Mouse (Mus musculus): ENCODE measurements around the gene Sec61b.

Gene Sec61b

DNA sequence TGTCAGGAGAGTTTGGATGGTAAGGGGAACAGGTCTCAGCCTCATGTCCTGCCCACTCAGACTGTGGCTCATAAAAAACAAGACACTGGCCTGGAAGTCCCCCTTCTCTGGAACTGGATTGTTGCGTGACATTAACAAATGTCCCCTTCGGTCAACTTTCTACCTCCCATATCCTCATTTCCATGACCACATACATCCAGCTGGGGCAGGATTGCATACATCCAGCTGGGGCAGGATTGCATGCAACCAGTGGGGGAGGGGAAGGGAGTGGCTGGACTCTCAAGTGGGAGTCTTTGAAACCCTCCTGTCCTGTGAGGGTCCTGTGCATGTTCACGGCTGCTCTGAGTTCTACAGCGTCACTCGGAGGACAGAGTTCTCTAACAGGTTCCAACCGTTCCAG is 16.8 kb downstream of the Sec61b start:
- no peak for DNase-seq (ENCODE audit: low spot score)

- DNase-seq (ENCODE audit: low spot score): no peak
These were observed 18.0 kb downstream of the Sec61b start for GRCm38 (mm10) chr4:47492311-47493086.

GRCm38 (mm10) chr4:47493456-47493855 is 19.0 kb downstream of the Sec61b start:
- DNase-seq (ENCODE audit: low spot score): no peak

GRCm38 (mm10) chr4:47494137-47494536 is 19.7 kb downstream of the Sec61b start:
- DNase-seq (ENCODE audit: low spot score): no peak

DNA sequence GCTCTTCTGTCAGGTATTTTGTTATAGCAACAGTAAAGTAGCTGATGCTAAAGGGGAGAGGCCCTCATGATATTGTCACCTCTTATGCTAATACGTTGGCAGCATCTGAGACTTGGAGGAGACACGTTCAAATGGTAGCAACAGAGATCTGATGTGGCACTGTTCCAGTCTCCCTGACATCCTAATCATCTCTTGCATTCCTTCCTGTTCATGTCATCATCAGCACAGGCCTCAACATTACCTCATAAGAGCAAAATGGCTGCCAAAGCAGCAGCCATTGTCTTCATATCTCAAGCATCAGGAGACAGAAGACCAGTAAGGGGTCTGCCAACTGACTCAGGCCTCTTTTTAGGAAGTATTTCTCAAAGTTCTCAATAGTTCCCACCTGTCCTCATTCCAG is 20.2 kb downstream of the Sec61b start:
- no peak for DNase-seq (ENCODE audit: low spot score)

- no peak for DNase-seq (ENCODE audit: low spot score)
These were observed 23.4 kb downstream of the Sec61b start for GRCm38 (mm10) chr4:47497811-47498385.

DNA sequence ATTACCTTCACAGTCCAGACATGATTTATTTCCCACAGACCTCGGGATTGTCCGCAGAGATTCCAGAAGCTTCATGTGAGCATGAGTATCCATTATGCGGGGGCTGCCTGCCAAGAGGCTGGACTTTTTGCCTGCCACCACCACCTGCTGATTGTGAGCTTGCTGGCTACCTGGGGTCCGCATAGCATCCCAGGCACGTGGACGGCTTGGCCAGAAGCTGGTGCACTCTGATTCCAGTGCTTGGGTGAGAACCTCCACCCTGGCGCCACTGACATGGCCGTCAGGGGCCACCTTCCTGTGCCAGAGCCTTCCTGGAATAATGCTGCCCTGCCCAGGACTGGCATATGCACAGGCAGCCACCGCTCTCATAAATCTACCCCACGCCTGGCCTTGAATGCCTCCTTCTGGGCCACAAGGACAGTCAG is 24.7 kb downstream of the Sec61b start:
- no peak for DNase-seq (ENCODE audit: low spot score)

- no peak for DNase-seq (ENCODE audit: low spot score)
These were observed 28.1 kb downstream of the Sec61b start for GRCm38 (mm10) chr4:47502546-47502971.

GRCm38 (mm10) chr4:47503045-47503444 is 28.6 kb downstream of the Sec61b start:
- DNase-seq (ENCODE audit: low spot score): no peak

DNA sequence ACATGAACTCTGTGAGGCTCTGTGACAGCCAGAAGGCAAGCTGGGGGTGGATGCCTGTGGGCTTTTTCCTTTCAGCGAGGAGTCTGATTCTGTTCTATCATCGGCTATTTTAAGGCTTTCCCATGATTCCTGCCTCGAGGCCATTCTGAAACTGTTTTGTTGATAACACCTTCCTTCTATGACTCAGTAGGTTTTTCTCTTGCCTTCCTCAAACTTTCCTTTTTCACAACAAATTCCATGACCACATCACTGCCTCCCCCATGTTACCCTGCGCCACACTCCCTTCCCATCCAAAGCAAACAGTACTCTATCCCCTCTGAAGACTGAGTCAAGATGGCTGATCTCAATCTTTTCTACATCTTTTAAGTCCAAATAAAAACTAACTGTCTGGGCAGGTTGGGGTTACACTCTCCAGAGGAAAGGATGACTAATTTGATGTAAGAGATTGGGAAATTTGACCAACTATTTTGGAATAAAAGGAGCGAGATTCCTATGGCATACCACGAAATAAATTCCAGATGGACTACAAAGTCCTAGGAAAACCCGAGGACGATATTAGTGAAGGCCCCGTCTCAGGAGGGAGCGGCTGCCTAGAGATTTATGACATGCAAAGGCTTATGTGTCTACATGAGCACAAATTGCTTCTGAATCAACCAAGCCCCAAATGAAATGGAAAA is 30.5 kb downstream of the Sec61b start:
- DNase-seq (ENCODE audit: low spot score): no peak

GRCm38 (mm10) chr4:47518551-47519181 is 44.2 kb downstream of the Sec61b start:
- DNase-seq (ENCODE audit: low spot score): no peak

DNA sequence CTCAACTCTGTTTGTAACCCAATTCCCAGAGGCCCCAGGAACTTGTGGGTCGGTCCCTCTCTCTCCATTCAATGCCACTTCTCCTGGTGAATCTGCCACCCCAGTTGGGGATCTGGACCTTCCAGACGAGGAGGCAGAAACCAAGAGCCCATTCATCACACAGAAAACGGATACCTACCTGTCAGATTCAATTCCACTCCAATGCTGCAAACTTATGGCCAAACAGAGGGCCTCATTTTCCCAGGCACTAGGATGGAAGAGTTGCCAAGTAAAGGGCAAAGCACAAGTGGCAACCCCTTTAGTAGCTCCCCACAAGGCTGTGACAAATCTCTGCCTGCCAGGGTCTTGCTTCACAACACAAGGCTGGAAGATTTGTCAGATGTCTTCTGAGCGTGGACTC is 45.6 kb downstream of the Sec61b start:
- DNase-seq (ENCODE audit: low spot score): no peak

DNA sequence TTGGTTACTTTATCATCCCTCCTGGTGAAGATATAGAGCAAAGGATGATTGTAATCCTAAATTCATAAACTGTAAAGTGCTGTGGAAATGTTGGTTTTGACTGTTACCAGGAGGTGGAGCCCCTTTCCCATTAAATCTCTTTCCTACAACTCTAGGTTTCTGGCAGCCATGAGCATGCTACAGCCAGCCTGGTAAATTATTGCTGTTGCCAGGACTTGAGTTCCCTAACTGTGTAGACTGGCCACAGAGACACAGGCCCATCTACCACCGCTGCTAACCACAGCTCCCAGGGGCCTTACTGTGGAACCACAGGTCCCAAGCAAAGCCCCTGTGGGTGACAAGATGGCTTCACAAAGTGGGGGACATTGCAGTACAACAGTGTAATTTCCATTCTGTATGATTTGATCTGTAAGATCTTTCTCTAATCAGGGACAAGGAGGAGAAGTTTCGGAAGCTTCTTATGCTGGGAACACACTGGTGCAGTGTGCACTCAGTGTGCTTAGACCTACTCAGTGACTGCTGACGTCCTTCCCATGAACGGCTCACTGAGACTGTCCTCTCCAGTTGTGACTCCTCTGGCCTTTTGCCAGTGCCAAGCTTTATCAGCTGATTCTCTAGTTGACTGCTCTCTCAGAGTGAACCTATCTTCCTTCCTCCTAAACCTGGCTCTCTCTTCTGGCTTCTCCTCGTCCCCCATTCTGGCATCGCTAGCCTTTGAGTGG is 47.6 kb downstream of the Sec61b start:
- no peak for DNase-seq (ENCODE audit: low spot score)

DNA sequence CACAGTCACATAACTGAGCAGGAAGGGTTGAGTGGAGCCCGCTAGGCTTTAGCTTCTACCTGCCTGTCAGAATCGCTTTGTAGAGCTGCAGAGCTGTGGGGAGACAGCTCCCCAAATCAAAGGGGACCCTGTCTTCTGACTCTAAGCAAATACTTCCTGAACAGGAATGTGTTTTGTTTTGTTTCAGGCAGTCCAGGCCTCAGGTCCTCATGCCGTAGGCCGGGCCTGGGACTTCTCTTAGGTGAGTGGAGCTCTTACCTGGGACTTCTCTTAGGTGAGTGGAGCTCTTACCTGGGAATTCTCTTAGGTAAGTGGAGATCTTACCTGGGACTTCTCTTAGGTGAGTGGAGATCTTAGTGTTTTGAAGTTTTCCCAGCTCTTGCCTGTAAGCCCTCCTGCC is 55.4 kb downstream of the Sec61b start:
- DNase-seq (ENCODE audit: low spot score): no peak
